Mouse (Mus musculus): ENCODE data around the gene Rbl2. TPM values are rescaled to one million over a fixed set of nuclear protein-coding genes. Genes with fewer than 3 reads are reported as not detected.

Rbl2 gene
- total RNA-seq, 4 experiments from 2014 or later, result 36.9 to 51.2 (median 41.7) TPM

- no peak for DNase-seq (ENCODE audit: low spot score in 2 of 2)
These were observed 28.2 kb downstream of the Rbl2 start for GRCm38 (mm10) chr8:91098106-91098505.

GRCm38 (mm10) chr8:91106271-91106670 lies 36.4 kb downstream of the Rbl2 start:
- DNase-seq (ENCODE audit: low spot score in 2 of 2), result no peak

GRCm38 (mm10) chr8:91111868-91112477 lies 42.1 kb downstream of the Rbl2 start:
- no peak for DNase-seq (ENCODE audit: low spot score in 2 of 2)

GRCm38 (mm10) chr8:91114428-91114827 lies 44.6 kb downstream of the Rbl2 start:
- no peak for DNase-seq (ENCODE audit: low spot score in 2 of 2)

GRCm38 (mm10) chr8:91114910-91115309 lies 45.1 kb downstream of the Rbl2 start:
- DNase-seq (ENCODE audit: low spot score in 2 of 2), result no peak

- DNase-seq (ENCODE audit: low spot score in 2 of 2), result no peak
These were observed 47.7 kb downstream of the Rbl2 start for GRCm38 (mm10) chr8:91117537-91117936.

GRCm38 (mm10) chr8:91118131-91118530 lies 48.3 kb downstream of the Rbl2 start:
- DNase-seq (ENCODE audit: low spot score in 2 of 2), result no peak

- no peak for DNase-seq (ENCODE audit: low spot score in 2 of 2)
These were observed 54.5 kb downstream of the Rbl2 start for GRCm38 (mm10) chr8:91124315-91124714.

- DNase-seq (ENCODE audit: low spot score in 2 of 2), result no peak
These were observed 56.9 kb downstream of the Rbl2 start for GRCm38 (mm10) chr8:91126786-91127185.

- DNase-seq (ENCODE audit: low spot score in 2 of 2), result no peak
These were observed 62.9 kb downstream of the Rbl2 start for GRCm38 (mm10) chr8:91132731-91133130.

- DNase-seq (ENCODE audit: low spot score in 2 of 2), result no peak
These were observed 63.7 kb downstream of the Rbl2 start for GRCm38 (mm10) chr8:91133441-91134069.

- peak; percentile 99 for DNase-seq (ENCODE audit: low spot score in 2 of 2)
These were observed 64.2 kb downstream of the Rbl2 start for GRCm38 (mm10) chr8:91134070-91134475.

- DNase-seq (ENCODE audit: low spot score in 2 of 2), result no peak
These were observed 64.8 kb downstream of the Rbl2 start for GRCm38 (mm10) chr8:91134659-91135058.

- no peak for DNase-seq (ENCODE audit: low spot score in 2 of 2)
These were observed 65.7 kb downstream of the Rbl2 start for GRCm38 (mm10) chr8:91135308-91136181.

GRCm38 (mm10) chr8:91140828-91141227 lies 71.0 kb downstream of the Rbl2 start:
- DNase-seq (ENCODE audit: low spot score in 2 of 2), result no peak

GRCm38 (mm10) chr8:91147715-91148114 lies 77.9 kb downstream of the Rbl2 start:
- DNase-seq (ENCODE audit: low spot score in 2 of 2), result no peak

GRCm38 (mm10) chr8:91148643-91149178 lies 78.9 kb downstream of the Rbl2 start:
- no peak for DNase-seq (ENCODE audit: low spot score in 2 of 2)

- no peak for DNase-seq (ENCODE audit: low spot score in 2 of 2)
These were observed 79.4 kb downstream of the Rbl2 start for GRCm38 (mm10) chr8:91149298-91149697.

GRCm38 (mm10) chr8:91151531-91151930 lies 81.7 kb downstream of the Rbl2 start:
- no peak for DNase-seq (ENCODE audit: low spot score in 2 of 2)

- no peak for DNase-seq (ENCODE audit: low spot score in 2 of 2)
These were observed 84.0 kb downstream of the Rbl2 start for GRCm38 (mm10) chr8:91153831-91154230.

GRCm38 (mm10) chr8:91154564-91154963 lies 84.7 kb downstream of the Rbl2 start:
- no peak for DNase-seq (ENCODE audit: low spot score in 2 of 2)

GRCm38 (mm10) chr8:91158617-91159016 lies 88.8 kb downstream of the Rbl2 start:
- no peak for DNase-seq (ENCODE audit: low spot score in 2 of 2)

Data from gastrocnemius, adult 8-10 months (tissue).